Mouse (Mus musculus): ENCODE data around the gene Churc1. TPM values are rescaled to one million over a fixed set of nuclear protein-coding genes. Genes with fewer than 3 reads are reported as not detected.

The Churc1 gene
- 10 to 100 TPM; 76.2 to 87.3 TPM for total RNA-seq (2021)
- 96.7 and 183 TPM in 2 replicates for polyA plus RNA-seq (2012; rRNA removed)
- long read RNA-seq, transcript Churc1-201 (4 exons, 676 nt), result major isoform, 44 of 45 reads
- long read RNA-seq, partial matches to known transcripts, result 0 of 45 reads
- long read RNA-seq, other reads (novel, unspliced or antisense), result 0 of 45 reads

GRCm38 (mm10) chr12:76765354-76765851 is at the start of gene Churc1, which contains the start of gene Fntb:
Gene Churc1, plus strand, starts transcription at chr12:76765538.
Gene Fntb, plus strand, starts transcription at chr12:76765589.
- TF ChIP-seq EP300 (IDR thresholded peaks at IDR 0.05; ENCODE audit: insufficient read depth, low read depth, low read length) (peak; percentile 76), CTCF (IDR thresholded peaks at IDR 0.05) (peak; percentile 15; the same call in 1 of the 2 replicates), POLR2A (IDR thresholded peaks at IDR 0.05; ENCODE audit: insufficient read depth, low read depth, low read length) (peak; percentile 94)
- Histone ChIP-seq H3K4me1 (ENCODE audit: control insufficient read depth, insufficient read depth, low read length) (peaks cover 4% of the 10 kb centered on the region), H3K36me3 (ENCODE audit: control insufficient read depth, insufficient read depth, low read length) (no peaks in the 10 kb centered on the region), H3K27me3 (ENCODE audit: control insufficient read depth, insufficient read depth, low read length) (no peaks in the 10 kb centered on the region), H3K4me3 (peak within 1 kb of the TSS; percentile 83), H3K79me2 (replicated peaks; ENCODE audit: control insufficient read depth, insufficient read depth, low read length) (no peaks in the 10 kb centered on the region), H3K27ac (peak within 1 kb of the TSS; percentile 100), H3K9ac (ENCODE audit: low read depth, low read length) (peak within 1 kb of the TSS; percentile 71)
- intact Hi-C loops (cut with DNase I), result loop anchor here (5.0 to 10.0 kb wide), 3 partner anchors 72 to 361 kb away; partner anchors contain the start of gene Hspa2
- DNase-seq, result peak; percentile 89 to 93
- under 1% methylated on average over 31 of the region's 31 CpGs for WGBS

GRCm38 (mm10) chr12:76718384-76718783 is 47.0 kb upstream of the Churc1 start:
- intact Hi-C loops (cut with DNase I), result loop anchor here (5.0 to 10.0 kb wide), 2 partner anchors 126 to 926 kb away; no protein-coding TSS in a partner anchor

GRCm38 (mm10) chr12:76720572-76720971 is 44.8 kb upstream of the Churc1 start:
- Histone ChIP-seq H3K79me2 (replicated peaks; ENCODE audit: control insufficient read depth, insufficient read depth, low read length) (no peaks in the 10 kb centered on the region), H3K36me3 (ENCODE audit: control insufficient read depth, insufficient read depth, low read length) (no peaks in the 10 kb centered on the region), H3K4me1 (ENCODE audit: control insufficient read depth, insufficient read depth, low read length) (no peaks in the 10 kb centered on the region), H3K27ac (no peak overlapping the region), H3K4me3 (no peak overlapping the region), H3K27me3 (ENCODE audit: control insufficient read depth, insufficient read depth, low read length) (0 out of 2 replicates have a peak, but pooled peaks cover 1% of the 10 kb centered on the region), H3K9ac (ENCODE audit: low read depth, low read length) (no peak overlapping the region)
- DNase-seq, result no peak
- intact Hi-C loops (cut with DNase I), result loop anchor here (1.0 to 10.0 kb wide), 2 partner anchors 70 to 226 kb away; no protein-coding TSS in a partner anchor
- TF ChIP-seq POLR2A (IDR thresholded peaks at IDR 0.05; ENCODE audit: insufficient read depth, low read depth, low read length) (no peak), CTCF (IDR thresholded peaks at IDR 0.05) (peak; percentile 69), EP300 (IDR thresholded peaks at IDR 0.05; ENCODE audit: insufficient read depth, low read depth, low read length) (no peak)

More at GRCm38 (mm10) chr12:76718384-76718783, 47.0 kb upstream of the Churc1 start:
- no peak for DNase-seq
- no peak for TF ChIP-seq POLR2A (IDR thresholded peaks at IDR 0.05; ENCODE audit: insufficient read depth, low read depth, low read length)
- no peak for TF ChIP-seq EP300 (IDR thresholded peaks at IDR 0.05; ENCODE audit: insufficient read depth, low read depth, low read length)
- no peak for TF ChIP-seq CTCF (IDR thresholded peaks at IDR 0.05)
- no peak overlapping the region for H3K27ac ChIP-seq
- WGBS, result 83% methylated on average over 4 of the region's 4 CpGs
- 0 out of 2 replicates have a peak, but pooled peaks cover 1% of the 10 kb centered on the region for H3K27me3 ChIP-seq (ENCODE audit: control insufficient read depth, insufficient read depth, low read length)
- H3K4me3 ChIP-seq, result no peak overlapping the region
- no peaks in the 10 kb centered on the region for H3K4me1 ChIP-seq (ENCODE audit: control insufficient read depth, insufficient read depth, low read length)
- H3K36me3 ChIP-seq (ENCODE audit: control insufficient read depth, insufficient read depth, low read length), result no peaks in the 10 kb centered on the region
- H3K9ac ChIP-seq (ENCODE audit: low read depth, low read length), result no peak overlapping the region
- no peaks in the 10 kb centered on the region for H3K79me2 ChIP-seq (replicated peaks; ENCODE audit: control insufficient read depth, insufficient read depth, low read length)

GRCm38 (mm10) chr12:76722026-76722425 is 43.3 kb upstream of the Churc1 start:
- H3K79me2 ChIP-seq (replicated peaks; ENCODE audit: control insufficient read depth, insufficient read depth, low read length), result no peaks in the 10 kb centered on the region
- WGBS, result 60% methylated on average over 3 of the region's 3 CpGs
- no peak overlapping the region for H3K4me3 ChIP-seq
- no peaks in the 10 kb centered on the region for H3K27me3 ChIP-seq (ENCODE audit: control insufficient read depth, insufficient read depth, low read length)
- H3K4me1 ChIP-seq (ENCODE audit: control insufficient read depth, insufficient read depth, low read length), result no peaks in the 10 kb centered on the region
- intact Hi-C loops (cut with DNase I), result loop anchor here (10.0 kb wide), 1 partner anchor 227 kb away; no protein-coding TSS in a partner anchor
- TF ChIP-seq EP300 (IDR thresholded peaks at IDR 0.05; ENCODE audit: insufficient read depth, low read depth, low read length), result no peak
- no peak for TF ChIP-seq POLR2A (IDR thresholded peaks at IDR 0.05; ENCODE audit: insufficient read depth, low read depth, low read length)
- no peak for TF ChIP-seq CTCF (IDR thresholded peaks at IDR 0.05)
- no peaks in the 10 kb centered on the region for H3K36me3 ChIP-seq (ENCODE audit: control insufficient read depth, insufficient read depth, low read length)
- no peak for DNase-seq
- H3K9ac ChIP-seq (ENCODE audit: low read depth, low read length), result no peak overlapping the region
- no peak overlapping the region for H3K27ac ChIP-seq

GRCm38 (mm10) chr12:76727955-76728354 is 37.4 kb upstream of the Churc1 start:
- Histone ChIP-seq H3K4me1 (ENCODE audit: control insufficient read depth, insufficient read depth, low read length) (no peaks in the 10 kb centered on the region), H3K4me3 (no peak overlapping the region), H3K79me2 (replicated peaks; ENCODE audit: control insufficient read depth, insufficient read depth, low read length) (no peaks in the 10 kb centered on the region), H3K9ac (ENCODE audit: low read depth, low read length) (no peak overlapping the region), H3K27me3 (ENCODE audit: control insufficient read depth, insufficient read depth, low read length) (no peaks in the 10 kb centered on the region), H3K27ac (no peak overlapping the region), H3K36me3 (ENCODE audit: control insufficient read depth, insufficient read depth, low read length) (no peaks in the 10 kb centered on the region)
- DNase-seq, result no peak
- intact Hi-C loops (cut with DNase I), result loop anchor here (10.0 kb wide), 1 partner anchor 233 kb away; no protein-coding TSS in a partner anchor
- 84% methylated on average over 4 of the region's 4 CpGs for WGBS
- no peak for TF ChIP-seq CTCF (IDR thresholded peaks at IDR 0.05)
- TF ChIP-seq POLR2A (IDR thresholded peaks at IDR 0.05; ENCODE audit: insufficient read depth, low read depth, low read length), result no peak
- no peak for TF ChIP-seq EP300 (IDR thresholded peaks at IDR 0.05; ENCODE audit: insufficient read depth, low read depth, low read length)
